Mouse (Mus musculus) forelimb bud, embryonic 11.5 days (tissue): ENCODE data around the gene Zfp326.
"Not testable (repeated sequence)": the region's sequence is repeated elsewhere in the genome, so short reads cannot be mapped to it uniquely, and the experiment has no call there.

ENCODE experiments used
- DNase-seq: peaks from one replicate; pipeline ENCODE4 v3.0.0-alpha.2; 2012; ENCODE audit warnings: low read depth, low spot score

Zfp326 gene

DNA sequence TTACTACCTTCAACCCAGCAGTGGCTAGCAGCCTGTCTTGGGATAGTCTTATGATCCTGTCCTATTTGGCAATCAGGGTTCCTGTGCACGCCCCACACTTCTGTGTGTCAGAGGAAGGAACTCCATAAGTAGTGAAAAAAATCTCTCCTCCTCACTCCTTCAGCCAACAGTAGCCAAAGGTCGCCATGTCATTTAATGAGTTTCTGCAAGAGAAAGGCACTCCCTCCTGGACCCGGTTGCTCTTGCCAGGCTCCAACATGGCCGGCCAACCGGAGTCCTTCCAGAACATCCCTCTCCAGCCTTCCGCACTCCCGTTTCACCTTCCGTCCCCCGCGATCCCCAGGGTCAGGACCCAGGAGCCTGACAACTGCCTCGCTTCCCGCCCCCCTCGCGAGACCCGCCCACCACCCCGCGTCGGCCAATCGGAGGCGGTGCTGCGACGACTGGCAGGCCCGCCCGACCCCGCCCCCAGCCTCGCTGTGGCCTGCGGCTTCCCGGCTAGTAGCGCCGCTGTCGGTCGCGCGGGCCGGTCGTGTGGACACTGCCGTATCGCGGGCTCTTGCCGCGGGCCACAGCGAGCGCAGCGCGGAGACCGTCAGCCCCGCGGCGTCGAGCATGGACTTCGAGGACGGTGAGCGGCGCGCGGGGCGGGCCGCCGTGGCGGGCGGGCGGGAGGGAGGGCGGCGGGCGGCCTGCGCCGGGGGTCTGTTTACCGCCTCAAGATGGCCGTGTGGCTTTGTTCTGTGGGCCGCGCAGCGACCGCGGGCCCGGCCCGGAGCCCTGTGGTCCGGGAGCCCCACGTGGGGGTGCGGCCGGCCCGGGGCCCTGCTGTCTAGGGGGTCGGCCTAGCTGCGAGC, at the start of gene Zfp326:
TSS of gene Zfp326 (plus strand) at position 498 of the 857 bp plus-strand sequence.
- DNase-seq, result peak; percentile 90

DNA sequence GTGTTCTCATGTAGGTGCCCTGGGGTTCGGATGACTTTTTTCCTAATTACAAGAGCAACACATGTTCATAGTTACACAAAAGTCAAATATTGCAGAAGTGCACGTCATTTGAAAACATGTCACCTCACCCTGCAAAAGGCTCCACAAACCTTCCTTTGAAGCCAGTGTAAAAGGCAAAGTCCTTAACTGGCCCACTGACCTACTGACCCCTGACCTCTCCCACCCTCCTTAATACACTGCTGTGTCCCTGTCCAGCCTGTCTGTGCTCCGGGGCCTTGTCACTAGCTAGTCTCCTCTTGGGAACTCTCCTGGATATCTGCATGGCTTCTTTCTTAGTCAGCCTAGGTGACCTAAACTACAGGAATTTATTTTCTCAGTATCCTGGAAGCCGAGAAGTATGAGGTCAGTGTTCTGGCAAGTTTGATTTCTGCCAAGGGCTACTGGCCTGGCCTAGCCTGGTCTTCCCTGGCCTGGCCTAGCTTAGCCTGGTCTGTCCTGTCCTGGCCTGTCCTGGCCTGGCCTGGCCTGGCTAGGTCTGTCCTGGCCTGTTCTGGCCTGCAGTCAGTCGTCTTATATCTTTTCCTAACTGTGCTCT, 49.4 kb upstream of the Zfp326 start:
- DNase-seq, result no peak

DNA sequence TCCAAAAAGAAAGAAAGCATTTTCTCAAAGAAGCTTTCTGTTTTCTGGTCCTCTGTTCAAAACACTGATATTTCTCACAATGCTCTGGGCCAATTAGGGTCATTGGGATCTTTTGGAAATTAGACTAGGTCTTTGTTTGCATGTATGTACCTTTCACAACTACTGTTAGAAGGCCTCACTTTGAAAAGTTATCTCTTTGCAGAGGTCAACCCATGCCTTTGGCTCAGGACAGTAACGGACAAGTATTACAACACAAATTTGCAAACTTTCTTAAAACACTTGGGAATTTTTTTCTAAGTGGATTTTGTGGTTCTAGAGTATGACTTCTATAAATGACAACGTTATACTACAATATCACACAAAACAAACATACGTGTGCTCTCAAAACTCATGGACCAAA, 48.3 kb upstream of the Zfp326 start:
- no peak for DNase-seq

DNA sequence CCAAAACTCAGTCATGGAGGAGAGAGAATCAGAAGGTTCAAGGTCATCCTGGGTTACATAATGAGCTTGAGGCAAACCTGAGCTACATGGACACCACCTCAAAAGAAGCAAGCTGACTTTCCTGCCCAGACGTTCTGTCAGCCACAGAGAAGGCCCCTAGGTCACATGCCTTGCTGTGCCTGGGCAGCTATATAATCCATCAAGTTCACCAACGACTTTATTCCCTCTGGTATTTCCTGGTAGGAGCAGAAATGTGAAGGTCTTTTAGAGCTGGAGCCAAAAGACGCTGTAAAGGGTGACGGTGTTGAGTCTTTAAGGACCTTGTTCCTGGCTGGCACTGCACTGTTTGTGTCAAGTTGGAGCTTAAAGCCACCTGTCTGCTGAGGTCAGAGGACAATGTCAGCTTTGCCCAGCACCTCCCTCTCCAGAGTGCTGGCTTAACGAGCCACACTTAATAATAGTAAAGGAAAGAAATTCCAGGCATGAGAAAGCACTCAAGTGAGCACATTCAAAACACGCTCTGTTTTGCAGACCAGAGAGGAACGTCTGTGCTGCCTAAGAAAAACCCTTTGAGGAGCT, 47.3 kb upstream of the Zfp326 start:
- peak; percentile 51 for DNase-seq

- no peak for DNase-seq
Measured at GRCm38 (mm10) chr5:105832140-105832539, 44.2 kb upstream of the Zfp326 start.

- DNase-seq, result no peak
Measured at GRCm38 (mm10) chr5:105833923-105834322, 42.4 kb upstream of the Zfp326 start.

- DNase-seq, result no peak
Measured at GRCm38 (mm10) chr5:105836006-105836405, 40.4 kb upstream of the Zfp326 start.

DNA sequence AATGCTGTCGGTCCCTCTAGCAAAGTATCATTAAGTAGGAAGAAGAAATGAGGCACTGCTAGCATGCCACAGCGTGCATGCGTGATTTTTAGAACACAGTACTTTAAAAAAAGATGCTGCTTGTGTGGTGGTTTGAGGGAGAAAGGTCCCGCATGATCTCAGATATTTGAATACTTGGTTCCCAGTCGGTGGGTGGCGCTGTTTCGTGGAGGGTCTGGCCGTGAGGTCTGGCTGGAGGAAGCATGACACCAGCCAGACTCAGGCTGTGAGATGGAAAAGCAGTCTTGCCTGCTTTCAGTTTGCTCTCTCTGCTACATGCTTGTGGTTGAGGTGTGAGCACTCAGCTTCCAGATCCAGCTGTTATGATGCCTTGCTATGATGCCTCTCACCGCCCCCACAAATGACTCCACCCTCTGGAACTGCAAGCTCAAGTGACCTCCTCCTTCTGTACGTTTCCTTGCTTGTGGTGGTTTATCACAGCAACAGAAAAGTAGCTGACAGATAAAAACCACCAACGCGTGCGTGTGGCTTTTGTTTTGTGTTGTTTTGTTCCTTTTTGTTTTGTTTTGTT, 36.5 kb upstream of the Zfp326 start:
- DNase-seq, result no peak

DNA sequence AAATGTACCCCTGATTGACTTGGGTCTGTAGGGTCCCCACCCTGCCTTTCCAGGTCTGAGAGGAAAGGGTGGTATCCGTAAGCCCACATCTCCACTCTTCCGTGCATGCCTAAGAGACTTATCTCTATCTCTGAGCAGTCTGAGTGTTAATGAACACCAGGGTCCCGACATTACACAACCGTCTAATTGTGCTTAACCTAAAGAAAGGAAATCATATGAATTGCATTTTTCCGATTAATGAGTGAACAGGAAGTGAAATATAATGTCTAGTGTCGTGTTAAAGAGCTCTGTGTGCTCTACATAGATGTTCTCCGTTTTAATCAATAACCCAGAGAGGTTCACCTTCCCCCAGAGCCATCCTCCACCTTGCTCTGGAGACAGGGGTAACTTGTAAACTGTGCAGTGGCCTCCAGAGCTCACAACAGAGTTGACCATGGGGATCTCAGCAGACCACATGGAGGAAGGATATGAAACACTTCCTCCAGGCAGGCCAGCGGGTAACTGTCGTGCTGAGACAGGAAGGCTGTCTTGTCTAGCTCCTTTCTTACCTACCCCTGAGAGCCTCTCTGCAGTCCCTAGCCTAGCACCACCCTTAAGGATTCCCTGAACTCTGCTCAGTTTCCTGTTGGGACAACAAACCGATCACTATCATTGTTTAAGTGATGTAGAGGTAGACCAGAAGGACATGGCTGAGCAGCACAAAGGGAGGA, 32.2 kb upstream of the Zfp326 start:
- no peak for DNase-seq

DNA sequence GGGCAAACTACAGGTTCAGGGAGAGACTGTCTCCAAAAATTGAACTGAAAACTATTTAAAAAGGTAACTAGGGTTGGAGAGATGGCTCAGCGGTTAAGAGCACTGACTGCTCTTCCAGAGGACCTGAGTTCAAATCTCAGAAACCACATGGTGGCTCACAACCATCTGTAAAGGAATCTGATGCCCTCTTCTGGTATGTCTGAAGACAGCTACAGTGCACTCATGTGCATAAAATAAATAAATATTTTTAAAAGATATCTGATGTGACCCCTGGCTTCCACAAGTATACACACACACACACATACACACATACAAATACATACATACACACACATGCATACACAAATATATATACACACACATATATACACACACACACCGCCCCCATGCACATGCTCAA, 31.3 kb upstream of the Zfp326 start:
- DNase-seq, result no peak

DNA sequence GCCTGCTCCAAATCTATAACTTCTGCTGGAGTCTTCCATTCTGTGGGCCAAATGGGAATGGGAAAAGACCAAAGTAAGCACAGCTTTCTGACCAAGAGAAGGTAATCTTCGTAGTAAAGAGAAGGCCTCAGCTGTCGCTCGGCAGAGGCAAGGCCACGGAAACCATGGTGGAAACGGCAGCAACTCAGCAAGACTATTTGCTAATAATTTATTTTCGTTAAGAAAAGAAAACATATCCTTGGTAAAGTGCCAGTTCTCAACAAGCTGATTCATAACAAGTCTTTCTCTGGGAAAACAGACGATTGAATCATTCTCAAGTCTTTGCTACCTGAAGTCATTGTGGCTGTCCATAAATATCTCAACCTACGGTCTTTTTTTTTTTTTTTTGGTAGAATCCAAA, 28.6 kb upstream of the Zfp326 start:
- DNase-seq, result no peak

GRCm38 (mm10) chr5:105849222-105849621, 27.1 kb upstream of the Zfp326 start:
- DNase-seq, result no peak

DNA sequence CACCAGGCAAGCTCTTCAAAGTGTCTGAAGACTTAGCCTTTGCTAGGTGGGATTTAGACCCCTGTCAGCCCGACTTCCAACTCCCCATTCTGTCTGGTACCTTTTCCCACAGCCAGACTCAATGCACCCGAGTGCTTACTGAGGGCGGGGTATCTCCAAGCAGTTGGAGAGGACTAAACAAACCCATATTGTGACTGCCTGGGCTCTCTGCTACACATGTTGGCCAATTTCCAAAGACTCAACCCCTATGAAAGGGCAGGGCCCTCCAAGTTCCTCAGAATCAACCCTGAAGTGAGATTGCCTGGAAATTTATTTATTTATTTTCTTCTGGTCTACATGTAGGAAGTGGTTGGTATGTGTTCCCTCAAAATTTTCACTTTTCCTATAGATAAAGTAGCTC, 26.7 kb upstream of the Zfp326 start:
- DNase-seq, result no peak

GRCm38 (mm10) chr5:105853271-105853670, 23.1 kb upstream of the Zfp326 start:
- DNase-seq, result no peak

DNA sequence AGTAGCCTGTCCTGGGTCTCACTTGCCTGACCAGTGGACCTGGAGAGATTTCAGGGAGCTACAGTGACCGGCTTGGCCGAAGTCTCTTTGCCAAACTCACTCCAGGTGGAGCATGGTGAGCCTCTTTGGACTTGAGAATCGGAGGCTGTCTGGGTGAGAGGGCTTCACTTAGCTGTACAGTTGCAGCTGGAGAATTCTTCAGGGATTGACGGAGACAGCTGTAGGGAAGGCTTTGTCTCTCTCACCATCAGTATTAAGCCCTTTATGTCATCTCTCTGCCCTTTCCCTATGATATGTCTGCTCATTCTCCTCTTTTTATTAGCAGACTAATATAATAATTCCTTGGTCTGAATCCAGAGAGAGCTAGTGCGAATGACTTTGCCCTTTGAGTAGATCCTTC, 18.9 kb upstream of the Zfp326 start:
- no peak for DNase-seq

- DNase-seq, result no peak
Measured at GRCm38 (mm10) chr5:105858754-105859694, 17.3 kb upstream of the Zfp326 start.

DNA sequence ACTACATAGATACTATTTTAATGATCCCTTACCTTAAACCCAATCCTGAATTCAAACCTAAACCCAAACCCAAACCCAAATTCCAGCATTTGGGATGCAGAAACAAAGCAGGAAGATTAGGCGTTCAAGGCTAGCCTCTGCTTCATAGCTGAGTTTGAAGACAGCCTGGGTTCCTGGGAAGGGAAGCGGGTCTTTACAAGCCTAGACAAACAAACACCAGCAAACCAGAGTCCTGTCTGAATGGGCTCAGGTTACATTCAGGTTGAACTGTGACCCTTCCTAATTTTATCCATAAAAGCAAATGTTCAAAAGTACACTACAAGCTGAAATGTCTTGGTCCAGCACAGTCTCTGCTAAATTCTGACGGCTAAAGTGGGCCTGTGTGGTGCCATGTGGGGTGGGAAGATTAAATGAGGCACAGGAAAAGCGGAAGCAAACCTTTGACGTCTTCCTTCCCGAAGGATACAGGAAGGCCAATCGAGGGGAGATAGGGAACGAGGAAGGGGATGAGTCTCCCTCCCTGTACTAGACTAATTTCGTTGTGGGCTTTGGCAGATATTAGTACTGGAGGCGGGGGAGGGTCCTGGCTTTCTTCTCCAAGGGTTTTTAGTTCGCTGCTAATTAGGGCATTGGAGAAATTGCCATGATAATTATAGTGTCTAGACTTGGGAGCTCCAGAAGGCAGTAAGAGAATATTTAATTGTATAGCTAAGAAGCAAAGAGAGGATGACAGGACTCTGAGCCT, 16.5 kb upstream of the Zfp326 start:
- no peak for DNase-seq

DNA sequence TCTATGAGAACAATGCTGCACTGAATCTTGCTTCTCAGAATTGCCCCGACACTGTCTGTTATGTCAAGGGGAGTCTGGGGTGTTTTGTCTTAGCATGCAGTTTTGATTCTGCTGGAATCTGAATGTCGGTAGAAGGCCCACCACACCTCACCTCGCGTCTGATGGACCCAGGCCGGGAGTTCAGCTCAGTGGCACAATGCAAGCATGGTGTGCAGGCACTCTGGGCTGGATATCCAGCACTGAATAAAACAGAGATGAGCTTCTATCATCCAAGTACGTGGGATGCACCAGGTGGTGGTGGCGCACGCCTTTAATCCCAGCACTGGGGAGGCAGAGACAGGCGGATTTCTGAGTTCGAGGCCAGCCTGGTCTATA, 15.9 kb upstream of the Zfp326 start:
- no peak for DNase-seq

- no peak for DNase-seq
Measured at GRCm38 (mm10) chr5:105861616-105862015, 14.7 kb upstream of the Zfp326 start.

- DNase-seq, result not testable (repeated sequence)
Measured at GRCm38 (mm10) chr5:105865110-105865628, 11.2 kb upstream of the Zfp326 start.
